Mouse (Mus musculus): ENCODE measurements around the gene Ppp1r2. TPM values are rescaled to one million over a fixed set of nuclear protein-coding genes. Genes with fewer than 3 reads are reported as not detected.

Gene Ppp1r2
- polyA plus RNA-seq, 1 experiment from 2014 or later = 92.6 TPM

DNA sequence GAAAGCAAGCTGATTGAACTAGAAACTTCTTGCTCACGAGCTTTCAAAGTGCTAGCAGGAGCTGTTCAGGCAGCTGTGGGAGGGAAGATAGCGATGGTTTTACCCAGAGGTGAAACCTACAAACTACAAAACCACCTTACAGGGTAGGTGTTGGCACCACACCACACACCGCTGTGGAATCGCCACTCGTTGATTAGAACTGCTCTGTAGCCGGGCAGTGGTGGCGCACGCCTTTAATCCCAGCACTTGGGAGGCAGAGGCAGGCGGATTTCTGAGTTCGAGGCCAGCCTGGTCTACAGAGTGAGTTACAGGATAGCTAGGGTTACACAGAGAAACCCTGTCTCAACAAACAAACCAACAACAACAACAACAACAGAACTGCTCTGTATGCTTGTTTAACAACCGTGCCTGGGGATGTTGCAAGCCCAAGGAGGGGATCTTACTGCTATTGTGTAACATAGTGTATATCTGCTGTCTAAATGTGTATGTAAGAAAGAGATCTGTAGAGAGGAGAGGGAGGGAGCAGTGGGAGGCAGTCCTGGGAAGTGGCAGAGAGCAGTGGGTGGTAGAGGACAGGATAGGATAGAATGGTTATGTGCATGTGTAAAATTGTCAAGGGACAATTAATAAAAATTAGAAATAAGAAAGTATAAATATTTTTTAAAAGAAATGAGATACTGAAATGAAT, 11.9 kb upstream of the Ppp1r2 start:
- H3K27ac ChIP-seq (replicated peaks) = no peak overlapping the region
- H3K27me3 ChIP-seq (replicated peaks) = no peaks in the 10 kb centered on the region
- no peaks in the 10 kb centered on the region for H3K36me3 ChIP-seq
- H3K4me1 ChIP-seq = peaks cover 23% of the 10 kb centered on the region
- WGBS = 81% methylated on average over 11 of the region's 11 CpGs
- no peak overlapping the region for H3K9ac ChIP-seq
- no peak overlapping the region for H3K4me3 ChIP-seq
- ATAC-seq (ENCODE audit: extremely low read depth, insufficient number of reproducible peaks, low FRiP score, low TSS enrichment) = no peak
- H3K4me2 ChIP-seq = no peak overlapping the region
- H3K9me3 ChIP-seq = no peaks in the 10 kb centered on the region

DNA sequence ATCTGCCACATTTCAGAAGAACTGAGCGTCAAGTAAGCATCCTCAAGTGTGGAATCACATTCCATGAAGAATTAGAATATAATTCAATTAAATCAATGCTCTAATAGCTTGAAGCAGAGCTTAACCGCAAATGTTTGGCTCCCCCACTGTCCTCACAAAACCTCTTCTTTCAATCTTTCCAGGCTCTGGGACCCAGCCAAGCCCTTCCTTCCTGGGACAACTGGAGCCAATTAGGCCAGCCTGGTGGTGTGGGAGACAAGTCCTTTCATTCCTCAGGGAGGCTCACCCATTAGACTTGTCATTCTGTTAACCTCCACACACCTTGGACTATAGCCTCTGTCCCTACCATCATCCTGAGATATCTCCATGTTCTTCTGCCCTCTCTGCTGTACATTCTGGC, 6.9 kb upstream of the Ppp1r2 start:
- Histone ChIP-seq H3K27ac (replicated peaks) (no peak overlapping the region), H3K4me3 (no peak overlapping the region), H3K9ac (no peak overlapping the region), H3K4me2 (no peak overlapping the region), H3K9me3 (no peaks in the 10 kb centered on the region), H3K36me3 (no peaks in the 10 kb centered on the region), H3K4me1 (peaks cover 14% of the 10 kb centered on the region), H3K27me3 (replicated peaks) (no peaks in the 10 kb centered on the region)
- ATAC-seq (ENCODE audit: extremely low read depth, insufficient number of reproducible peaks, low FRiP score, low TSS enrichment) = no peak
- WGBS = 84% methylated on average over 2 of the region's 2 CpGs

DNA sequence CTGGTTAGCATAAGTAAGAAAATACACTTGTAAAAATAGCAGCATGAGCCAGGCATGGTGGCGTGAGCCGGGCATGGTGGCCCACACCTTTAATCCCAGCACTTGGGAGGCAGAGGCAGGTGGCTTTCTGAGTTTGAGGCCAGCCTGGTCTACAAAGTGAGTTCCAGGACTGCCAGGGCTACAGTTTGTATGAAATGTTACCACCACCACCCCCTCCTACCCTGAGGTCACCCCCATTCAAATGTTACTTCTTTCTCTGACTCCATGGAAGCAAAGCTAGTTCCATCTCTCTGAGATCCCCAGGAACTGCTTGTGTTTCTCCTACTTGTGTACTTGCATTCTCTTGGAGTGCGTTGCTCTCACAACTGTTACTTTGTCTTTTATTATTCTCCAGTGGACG, 5.1 kb upstream of the Ppp1r2 start:
- Histone ChIP-seq H3K9ac (no peak overlapping the region), H3K4me1 (peaks cover 32% of the 10 kb centered on the region), H3K4me3 (no peak overlapping the region), H3K36me3 (no peaks in the 10 kb centered on the region), H3K4me2 (no peak overlapping the region), H3K27ac (replicated peaks) (no peak overlapping the region), H3K27me3 (replicated peaks) (no peaks in the 10 kb centered on the region), H3K9me3 (no peaks in the 10 kb centered on the region)
- ATAC-seq (ENCODE audit: extremely low read depth, insufficient number of reproducible peaks, low FRiP score, low TSS enrichment) = no peak
- 91% methylated on average over 4 of the region's 4 CpGs for WGBS

GRCm38 (mm10) chr16:31278581-31278980, 3.5 kb upstream of the Ppp1r2 start:
- 65% methylated on average over 6 of the region's 6 CpGs for WGBS

GRCm38 (mm10) chr16:31278081-31278480, 3.0 kb upstream of the Ppp1r2 start:
- ATAC-seq (ENCODE audit: extremely low read depth, insufficient number of reproducible peaks, low FRiP score, low TSS enrichment) = no peak
- H3K9me3 ChIP-seq = no peaks in the 10 kb centered on the region
- no peak overlapping the region for H3K4me3 ChIP-seq

More at GRCm38 (mm10) chr16:31278581-31278980, 3.5 kb upstream of the Ppp1r2 start:
- Histone ChIP-seq H3K4me3 (no peak overlapping the region), H3K4me1 (peaks cover 31% of the 10 kb centered on the region), H3K9me3 (no peaks in the 10 kb centered on the region), H3K36me3 (no peaks in the 10 kb centered on the region), H3K9ac (no peak overlapping the region), H3K27ac (replicated peaks) (no peak overlapping the region), H3K4me2 (no peak overlapping the region), H3K27me3 (replicated peaks) (no peaks in the 10 kb centered on the region)
- no peak for ATAC-seq (ENCODE audit: extremely low read depth, insufficient number of reproducible peaks, low FRiP score, low TSS enrichment)

DNA sequence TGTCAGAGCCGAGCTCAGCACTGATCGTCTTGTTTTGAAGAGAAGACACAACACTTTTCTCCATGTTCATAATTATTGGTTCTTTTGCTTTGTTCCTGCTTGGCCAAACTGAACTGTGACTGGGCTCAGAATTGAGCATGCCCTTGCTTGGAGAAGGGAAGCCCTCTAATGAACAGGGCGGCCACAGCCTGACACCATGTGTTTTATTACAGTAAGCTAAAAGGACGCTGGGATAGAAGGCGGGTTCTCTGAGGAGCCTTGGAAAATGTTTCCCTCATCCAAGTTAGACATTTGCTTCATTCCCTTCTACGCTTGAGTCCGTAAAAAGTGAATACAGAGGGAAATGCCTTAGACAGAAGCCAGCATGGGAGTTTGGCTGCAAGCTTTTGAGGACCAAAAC, 1.9 kb upstream of the Ppp1r2 start:
- no peaks in the 10 kb centered on the region for H3K36me3 ChIP-seq
- H3K4me2 ChIP-seq = no peak overlapping the region
- no peak overlapping the region for H3K9ac ChIP-seq
- no peak overlapping the region for H3K4me3 ChIP-seq
- H3K9me3 ChIP-seq = no peaks in the 10 kb centered on the region
- H3K4me1 ChIP-seq = peaks cover 46% of the 10 kb centered on the region
- WGBS = 69% methylated on average over 7 of the region's 7 CpGs
- H3K27me3 ChIP-seq (replicated peaks) = no peaks in the 10 kb centered on the region
- peak overlapping the region; percentile 94 for H3K27ac ChIP-seq (replicated peaks)
- ATAC-seq (ENCODE audit: extremely low read depth, insufficient number of reproducible peaks, low FRiP score, low TSS enrichment) = no peak

More at GRCm38 (mm10) chr16:31278081-31278480, 3.0 kb upstream of the Ppp1r2 start:
- Histone ChIP-seq H3K4me2 (no peak overlapping the region), H3K36me3 (no peaks in the 10 kb centered on the region), H3K4me1 (peaks cover 36% of the 10 kb centered on the region), H3K27ac (replicated peaks) (no peak overlapping the region), H3K27me3 (replicated peaks) (no peaks in the 10 kb centered on the region), H3K9ac (no peak overlapping the region)
- WGBS = 55% methylated on average over 2 of the region's 2 CpGs

DNA sequence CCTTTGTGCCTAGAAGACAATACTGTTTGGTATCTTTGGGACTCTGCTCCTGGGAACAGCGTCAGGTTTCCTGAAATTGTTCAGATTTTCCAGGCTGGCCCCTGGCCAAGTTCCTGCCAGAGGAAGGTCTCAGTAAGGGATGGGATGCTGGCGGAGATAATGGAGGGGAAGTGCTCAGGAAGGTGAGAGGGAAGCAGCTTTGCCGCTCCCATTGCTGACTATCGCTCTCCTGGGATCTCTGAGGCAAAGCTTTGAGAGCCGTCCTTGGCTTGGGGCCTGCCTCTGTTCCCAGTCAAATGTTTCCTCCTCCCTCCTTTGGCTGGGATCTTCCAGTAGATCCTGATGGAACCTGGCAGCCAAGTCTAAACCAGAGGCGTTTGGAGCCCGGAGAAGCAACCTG, 1.5 kb upstream of the Ppp1r2 start:
- 41% methylated on average over 7 of the region's 7 CpGs for WGBS
- Histone ChIP-seq H3K4me1 (peaks cover 49% of the 10 kb centered on the region), H3K4me3 (no peak overlapping the region), H3K27ac (replicated peaks) (peak overlapping the region; percentile 94), H3K27me3 (replicated peaks) (no peaks in the 10 kb centered on the region), H3K36me3 (peaks cover 2% of the 10 kb centered on the region; the same call in 1 of the 2 replicates), H3K9me3 (no peaks in the 10 kb centered on the region), H3K4me2 (no peak overlapping the region), H3K9ac (0 out of 2 replicates have a peak overlapping the region, but pooled peaks have one; percentile 25)
- ATAC-seq (ENCODE audit: extremely low read depth, insufficient number of reproducible peaks, low FRiP score, low TSS enrichment) = 0 out of 2 replicates have a peak, but pooled peaks have one; percentile 8

- Histone ChIP-seq H3K36me3 (peaks cover 9% of the 10 kb centered on the region), H3K4me1 (peaks cover 60% of the 10 kb centered on the region), H3K4me3 (peak overlapping the region; percentile 98), H3K9ac (peak overlapping the region; percentile 98), H3K4me2 (peak overlapping the region; percentile 78), H3K27ac (replicated peaks) (peak overlapping the region; percentile 94), H3K9me3 (no peaks in the 10 kb centered on the region), H3K27me3 (replicated peaks) (no peaks in the 10 kb centered on the region)
- WGBS = 3% methylated on average over 6 of the region's 6 CpGs
- ATAC-seq (ENCODE audit: extremely low read depth, insufficient number of reproducible peaks, low FRiP score, low TSS enrichment) = no peak
These were observed 993 bp downstream of the Ppp1r2 start for GRCm38 (mm10) chr16:31274084-31274483.

DNA sequence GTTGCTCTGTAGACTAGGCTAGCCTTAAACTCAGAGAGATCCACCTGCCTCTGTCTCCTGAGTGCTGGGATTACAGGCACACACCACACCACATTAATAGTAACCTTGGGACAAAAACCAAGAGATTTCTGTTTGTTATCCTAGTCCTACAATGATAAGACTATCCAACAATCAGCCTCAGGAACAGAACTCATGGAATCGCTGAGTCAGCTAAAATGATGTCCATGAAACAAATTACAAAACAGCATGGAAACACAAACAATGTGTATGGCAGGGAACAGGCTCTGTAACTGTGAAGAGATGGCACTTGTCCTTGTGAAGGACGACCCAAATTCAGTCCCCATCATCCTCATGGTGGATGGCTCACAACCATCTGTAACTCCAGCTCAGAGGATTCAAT, 8.4 kb downstream of the Ppp1r2 start:
- ATAC-seq (ENCODE audit: extremely low read depth, insufficient number of reproducible peaks, low FRiP score, low TSS enrichment) = no peak
- no peak overlapping the region for H3K4me3 ChIP-seq
- no peak overlapping the region for H3K9ac ChIP-seq
- H3K4me2 ChIP-seq = no peak overlapping the region
- no peak overlapping the region for H3K27ac ChIP-seq (replicated peaks)
- peaks cover 44% of the 10 kb centered on the region for H3K36me3 ChIP-seq
- peaks cover 21% of the 10 kb centered on the region for H3K4me1 ChIP-seq
- 81% methylated on average over 2 of the region's 2 CpGs for WGBS
- H3K27me3 ChIP-seq (replicated peaks) = no peaks in the 10 kb centered on the region
- H3K9me3 ChIP-seq = no peaks in the 10 kb centered on the region

GRCm38 (mm10) chr16:31256151-31256550, 18.9 kb downstream of the Ppp1r2 start:
- Histone ChIP-seq H3K27me3 (replicated peaks) (no peaks in the 10 kb centered on the region), H3K4me1 (no peaks in the 10 kb centered on the region), H3K36me3 (peaks cover 74% of the 10 kb centered on the region), H3K9ac (no peak overlapping the region), H3K4me3 (no peak overlapping the region), H3K9me3 (no peaks in the 10 kb centered on the region), H3K4me2 (no peak overlapping the region), H3K27ac (replicated peaks) (no peak overlapping the region)
- ATAC-seq (ENCODE audit: extremely low read depth, insufficient number of reproducible peaks, low FRiP score, low TSS enrichment) = no peak
- 94% methylated on average over 2 of the region's 2 CpGs for WGBS

DNA sequence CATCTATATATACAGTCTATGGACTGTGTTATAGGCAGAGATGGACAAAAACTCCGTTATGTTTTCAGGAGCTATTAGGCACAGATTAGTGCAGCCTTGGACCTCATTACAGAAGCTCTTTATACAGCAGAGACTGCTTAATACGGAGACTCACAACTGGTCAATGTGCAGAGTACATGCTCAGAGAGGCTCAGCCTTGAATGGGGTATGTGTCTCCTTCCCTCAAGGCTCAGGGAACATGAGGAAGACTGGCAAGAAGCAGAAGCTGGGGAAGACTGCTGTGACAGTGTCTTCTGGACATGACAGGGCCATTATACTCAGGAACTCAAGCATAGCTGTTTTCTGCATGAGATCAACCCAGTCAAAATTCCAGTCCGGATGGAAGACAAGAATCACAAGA, 19.4 kb downstream of the Ppp1r2 start:
- Histone ChIP-seq H3K9ac (no peak overlapping the region), H3K4me2 (no peak overlapping the region), H3K4me1 (no peaks in the 10 kb centered on the region), H3K9me3 (no peaks in the 10 kb centered on the region), H3K27me3 (replicated peaks) (no peaks in the 10 kb centered on the region), H3K27ac (replicated peaks) (no peak overlapping the region), H3K4me3 (no peak overlapping the region), H3K36me3 (peaks cover 72% of the 10 kb centered on the region)
- WGBS = 83% methylated on average over 3 of the region's 3 CpGs
- no peak for ATAC-seq (ENCODE audit: extremely low read depth, insufficient number of reproducible peaks, low FRiP score, low TSS enrichment)

- no peak for ATAC-seq (ENCODE audit: extremely low read depth, insufficient number of reproducible peaks, low FRiP score, low TSS enrichment)
- no peaks in the 10 kb centered on the region for H3K27me3 ChIP-seq (replicated peaks)
- peaks cover 16% of the 10 kb centered on the region for H3K36me3 ChIP-seq
- no peak overlapping the region for H3K4me2 ChIP-seq
- no peaks in the 10 kb centered on the region for H3K9me3 ChIP-seq
- H3K9ac ChIP-seq = no peak overlapping the region
- H3K4me3 ChIP-seq = no peak overlapping the region
- no peaks in the 10 kb centered on the region for H3K4me1 ChIP-seq
- 89% methylated on average over 3 of the region's 3 CpGs for WGBS
- H3K27ac ChIP-seq (replicated peaks) = no peak overlapping the region
These were observed 25.7 kb downstream of the Ppp1r2 start for GRCm38 (mm10) chr16:31249401-31249800.
